Mouse (Mus musculus): Measurements from ENCODE around the gene Fibp.

DNA sequence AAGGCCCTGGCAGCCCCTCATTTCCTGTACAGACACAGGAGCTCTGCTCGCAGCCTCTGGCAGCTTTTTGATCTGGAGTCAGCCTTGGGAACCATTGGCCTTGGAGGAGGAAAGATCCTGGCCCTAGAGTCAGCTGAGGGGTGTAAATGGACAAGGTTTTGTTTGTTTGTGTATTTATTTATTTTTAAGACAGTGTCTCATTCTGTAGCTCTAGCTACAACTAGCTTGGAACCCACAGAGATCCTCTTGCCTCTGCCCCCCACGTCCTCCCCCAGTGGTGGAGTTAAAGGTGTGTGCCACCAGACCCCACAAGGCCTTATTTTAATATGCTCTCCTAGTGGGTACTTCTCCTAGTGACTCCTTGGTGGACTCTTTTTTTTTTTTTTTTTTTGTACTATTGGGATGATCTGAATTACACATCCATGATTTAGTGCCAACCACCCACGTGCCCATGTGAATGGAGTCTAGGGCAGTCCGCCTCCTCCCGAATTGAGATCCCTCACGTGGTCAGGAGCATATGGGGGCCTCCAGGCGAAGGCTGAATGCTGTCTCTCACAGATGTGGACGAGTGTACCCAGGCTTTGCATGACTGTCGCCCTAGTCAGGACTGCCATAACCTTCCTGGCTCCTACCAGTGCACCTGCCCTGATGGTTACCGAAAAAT is 16.7 kb downstream of the Fibp start:
- TF ChIP-seq POLR2AphosphoS2 (IDR thresholded peaks at IDR 0.05; ENCODE audit: insufficient read length, low read depth) (no peak), USF1 (IDR thresholded peaks at IDR 0.05; ENCODE audit: low read depth) (no peak), POLR2A (IDR thresholded peaks at IDR 0.05; ENCODE audit: insufficient read length, low read depth) (no peak), MYOG (IDR thresholded peaks at IDR 0.05; ENCODE audit: control insufficient read depth in 1 of 3, insufficient read depth in 1 of 3, insufficient read length in 2 of 3, low read depth in 2 of 3) (no peak), E2F4 (IDR thresholded peaks at IDR 0.05; ENCODE audit: insufficient read depth) (no peak), REST (IDR thresholded peaks at IDR 0.05; ENCODE audit: insufficient read depth, insufficient read length) (no peak), MYOD1 (IDR thresholded peaks at IDR 0.05; ENCODE audit: control insufficient read depth in 1 of 3, insufficient read length in 2 of 3, low read depth in 2 of 3) (no peak), MAX (IDR thresholded peaks at IDR 0.05; ENCODE audit: low read depth) (no peak), SRF (IDR thresholded peaks at IDR 0.05; ENCODE audit: control insufficient read depth, insufficient read length, low read depth) (no peak)

Data from myocyte (in vitro differentiated cells).